Mouse (Mus musculus) liver, embryonic 12.5 days (tissue): Measurements from ENCODE around the gene Tbc1d22a. TPM values are rescaled to one million over a fixed set of nuclear protein-coding genes. Genes with fewer than 3 reads are reported as not detected.

ENCODE experiments used
- ATAC-seq: fragments of 200-750 bp; cut with Nextera tagmentation; 2 replicates; pipeline ENCODE4 v1.8.0; 2017; ENCODE audit warnings: moderate number of reproducible peaks, mild to moderate bottlenecking, moderate library complexity
- H3K27ac ChIP-seq: fragments of 300-500 bp; sonication (generic); 2 replicates; pipeline ENCODE4 v1.5.1; 2016; ENCODE audit warnings: mild to moderate bottlenecking
- H3K27me3 ChIP-seq: fragments of 300-500 bp; sonication (generic); replicated peaks from 2 replicates; pipeline ENCODE4 v1.6.1; 2016; ENCODE audit warnings: mild to moderate bottlenecking, moderate library complexity
- H3K36me3 ChIP-seq: fragments of 300-500 bp; sonication (generic); 2 replicates; pipeline ENCODE4 v1.6.1; 2016; ENCODE audit warnings: mild to moderate bottlenecking, moderate library complexity
- H3K4me1 ChIP-seq: fragments of 300-500 bp; sonication (generic); 2 replicates; pipeline ENCODE4 v1.6.1; 2016
- H3K4me2 ChIP-seq: fragments of 300-500 bp; sonication (generic); 2 replicates; pipeline ENCODE4 v1.6.1; 2016; ENCODE audit warnings: mild to moderate bottlenecking, moderate library complexity
- H3K4me3 ChIP-seq: fragments of 300-500 bp; sonication (generic); 2 replicates; pipeline ENCODE4 v1.5.1; 2016; ENCODE audit warnings: mild to moderate bottlenecking, moderate library complexity
- H3K9ac ChIP-seq: fragments of 300-500 bp; sonication (generic); 2 replicates; pipeline ENCODE4 v1.6.1; 2016; ENCODE audit warnings: mild to moderate bottlenecking, moderate library complexity
- H3K9me3 ChIP-seq: fragments of 300-500 bp; sonication (generic); replicated peaks from 2 replicates; pipeline ENCODE4 v1.6.1; 2016; ENCODE audit warnings: mild to moderate bottlenecking, moderate library complexity
- WGBS: fragments of 180-500 bp; shearing (Covaris S2); methylation state at CpG from one replicate; pipeline ENCODE4 v1.1.7; 2016; ENCODE audit not compliant: insufficient replicate concordance; 5-methylcytosine and 5-hydroxymethylcytosine counted together
- polyA plus RNA-seq: library from polyadenylated mRNA; unstranded; fragments of >200 nt; fragmentation: Nextera tagmentation; extraction: Ambion mirVana; gene quantifications from 2 replicates; pipeline ENCODE4 v1.2.1, GENCODE M21; 2016

Tbc1d22a gene
- polyA plus RNA-seq, 1 experiment from 2014 or later = 9.2 TPM

DNA sequence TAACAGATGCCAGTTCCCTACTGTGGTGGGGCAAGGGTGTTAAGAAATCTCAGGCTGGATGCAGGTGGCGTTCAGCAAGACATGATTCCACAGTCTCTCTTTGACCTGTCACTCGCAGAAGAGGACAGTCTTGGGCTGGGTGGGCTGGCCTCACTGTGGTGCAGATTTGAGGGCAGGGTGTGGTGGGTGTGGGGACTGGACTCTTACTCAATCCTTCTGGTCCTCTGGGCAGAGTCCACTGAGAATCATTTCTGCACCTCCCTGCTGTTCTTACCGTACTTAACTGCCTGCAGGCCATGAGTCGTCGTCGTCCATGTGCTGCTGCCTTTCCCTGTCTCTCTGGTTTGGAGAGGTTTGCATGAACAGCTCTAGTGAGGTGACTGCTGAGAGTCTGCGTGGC, 61.5 kb downstream of the Tbc1d22a start:
- 74% methylated on average over 7 of the region's 7 CpGs for WGBS
- Histone ChIP-seq H3K9me3 (no peaks in the 10 kb centered on the region), H3K4me1 (peaks cover 2% of the 10 kb centered on the region), H3K27me3 (no peaks in the 10 kb centered on the region), H3K4me3 (no peak overlapping the region), H3K4me2 (no peak overlapping the region), H3K9ac (no peak overlapping the region), H3K36me3 (no peaks in the 10 kb centered on the region), H3K27ac (no peak overlapping the region)
- no peak for ATAC-seq

DNA sequence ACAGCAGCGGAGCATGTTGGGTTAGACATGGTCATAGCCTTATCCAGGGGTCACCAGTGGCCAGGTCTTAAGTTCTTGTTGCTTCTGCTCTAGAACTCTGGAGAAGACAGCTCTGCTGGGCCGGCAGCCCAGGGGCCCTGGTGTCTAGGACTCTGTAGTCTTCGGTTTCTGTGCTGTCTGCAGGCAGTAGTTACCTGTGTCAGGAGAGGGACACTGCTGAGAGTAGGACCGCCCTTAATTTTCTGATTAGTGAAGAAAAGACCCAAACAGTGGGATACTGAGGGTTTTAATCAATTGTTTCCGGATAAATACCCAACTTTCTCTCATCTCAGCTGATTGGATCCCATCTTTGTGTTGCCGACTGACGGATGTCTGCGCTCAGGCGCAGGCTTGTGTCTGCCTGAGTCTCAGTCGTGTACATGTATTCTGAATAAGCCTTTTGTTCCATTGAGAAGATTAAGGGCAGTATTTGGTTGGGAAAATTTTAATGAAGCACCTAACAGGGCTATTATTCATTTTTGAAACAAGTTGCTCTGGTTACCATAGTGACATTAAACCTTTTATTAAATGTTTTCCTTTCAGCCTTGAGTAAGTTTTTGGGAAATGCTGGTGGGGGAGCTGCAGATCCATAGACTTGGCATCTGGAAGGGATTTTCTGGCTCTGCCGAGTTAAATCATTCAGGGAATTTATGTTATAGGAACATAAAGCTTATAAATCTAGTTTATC, 62.4 kb downstream of the Tbc1d22a start:
- Histone ChIP-seq H3K9ac (no peak overlapping the region), H3K27ac (no peak overlapping the region), H3K4me1 (peaks cover 9% of the 10 kb centered on the region), H3K9me3 (no peaks in the 10 kb centered on the region), H3K4me3 (no peak overlapping the region), H3K36me3 (no peaks in the 10 kb centered on the region), H3K27me3 (no peaks in the 10 kb centered on the region), H3K4me2 (no peak overlapping the region)
- no peak for ATAC-seq
- 76% methylated on average over 11 of the region's 11 CpGs for WGBS

DNA sequence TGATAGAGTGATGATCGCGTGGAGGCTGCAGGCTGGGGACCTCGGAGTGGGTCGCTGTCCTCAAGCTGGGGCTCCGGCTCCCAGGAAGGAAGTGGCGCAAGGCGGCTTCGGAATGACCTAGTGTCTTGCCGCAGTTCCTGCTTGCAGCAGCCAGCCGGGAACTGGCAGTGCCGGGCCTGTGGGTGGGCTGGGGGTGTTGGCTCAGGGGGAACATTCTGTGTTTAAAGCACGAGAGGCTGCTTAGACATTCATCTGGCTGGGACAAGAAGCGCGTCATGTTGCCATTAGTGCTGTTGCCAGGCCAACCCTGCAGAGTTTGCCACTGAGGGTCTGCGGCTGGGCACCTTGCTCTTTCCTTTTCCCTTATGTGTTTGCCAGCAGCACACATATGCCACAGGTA, 63.2 kb downstream of the Tbc1d22a start:
- Histone ChIP-seq H3K27ac (no peak overlapping the region), H3K36me3 (no peaks in the 10 kb centered on the region), H3K9me3 (no peaks in the 10 kb centered on the region), H3K4me1 (peaks cover 9% of the 10 kb centered on the region), H3K27me3 (no peaks in the 10 kb centered on the region), H3K4me3 (no peak overlapping the region), H3K9ac (no peak overlapping the region), H3K4me2 (no peak overlapping the region)
- ATAC-seq = no peak
- 71% methylated on average over 14 of the region's 15 CpGs for WGBS

DNA sequence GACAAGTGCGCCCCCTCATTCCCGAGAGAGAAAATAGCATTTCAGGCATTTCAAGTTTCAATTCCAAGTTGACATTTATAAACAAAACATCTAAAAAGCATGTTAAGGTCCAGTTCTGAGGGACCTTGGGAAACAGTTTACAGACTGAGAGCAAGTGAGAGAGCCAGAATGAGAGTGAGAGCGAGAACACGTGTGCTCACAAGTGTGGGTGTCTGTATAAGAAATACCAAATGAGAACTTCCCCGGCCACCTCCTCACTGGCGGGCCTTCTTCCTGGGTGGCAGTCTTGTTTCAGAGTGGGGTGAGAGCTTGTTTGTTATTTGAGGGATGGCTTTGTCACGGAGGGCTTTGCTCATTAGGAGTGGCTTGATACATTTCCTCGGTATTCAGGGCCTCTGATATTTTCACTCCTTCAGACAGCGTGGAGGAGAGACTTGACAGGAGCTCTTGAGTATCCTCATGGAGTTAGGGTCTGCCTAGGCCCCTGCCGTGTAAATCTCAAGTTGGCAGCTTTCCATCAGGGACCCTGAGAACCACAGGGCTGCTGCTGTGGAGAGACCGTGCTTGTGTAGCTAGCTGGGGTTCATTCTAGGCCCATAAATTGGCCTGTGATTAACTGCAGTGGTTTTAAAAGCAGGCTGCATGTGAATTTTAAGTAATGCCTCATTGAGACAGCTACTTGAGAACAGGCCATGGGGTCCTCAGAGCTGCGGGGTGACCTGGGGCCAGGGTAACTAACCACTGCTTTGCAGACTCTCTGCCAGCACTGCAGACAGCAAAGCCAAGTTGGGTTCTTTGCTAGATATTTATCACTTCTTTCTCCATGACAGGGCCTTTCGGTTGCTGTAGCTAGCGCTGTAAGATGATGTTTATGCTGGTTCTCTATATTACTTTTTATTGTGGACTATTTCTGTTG, 65.1 kb downstream of the Tbc1d22a start:
- Histone ChIP-seq H3K9me3 (no peaks in the 10 kb centered on the region), H3K4me1 (peaks cover 9% of the 10 kb centered on the region), H3K9ac (no peak overlapping the region), H3K4me2 (no peak overlapping the region), H3K27ac (no peak overlapping the region), H3K27me3 (no peaks in the 10 kb centered on the region), H3K36me3 (no peaks in the 10 kb centered on the region), H3K4me3 (no peak overlapping the region)
- no peak for ATAC-seq
- 77% methylated on average over 14 of the region's 14 CpGs for WGBS

DNA sequence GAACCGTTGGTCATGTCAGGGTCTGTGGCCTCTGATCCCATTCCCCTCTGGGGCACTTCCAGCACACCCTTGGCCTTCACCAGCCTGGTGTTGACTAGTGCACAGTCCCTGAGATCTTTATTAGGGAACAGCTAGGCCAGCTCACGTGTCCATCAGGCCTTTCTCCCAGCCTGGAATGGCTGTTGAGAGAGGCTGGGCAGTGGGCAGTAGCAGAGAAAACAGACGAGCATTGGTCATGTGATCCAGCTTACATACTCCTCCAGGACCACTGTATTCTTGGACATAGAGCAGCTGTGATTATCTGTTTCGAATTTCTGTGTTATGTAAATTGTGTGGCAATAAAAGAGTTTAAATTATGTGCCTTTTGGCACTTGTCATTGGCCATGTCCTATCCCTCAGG, 65.9 kb downstream of the Tbc1d22a start:
- Histone ChIP-seq H3K4me2 (no peak overlapping the region), H3K27ac (no peak overlapping the region), H3K36me3 (no peaks in the 10 kb centered on the region), H3K9ac (no peak overlapping the region), H3K27me3 (no peaks in the 10 kb centered on the region), H3K4me1 (peaks cover 9% of the 10 kb centered on the region), H3K4me3 (no peak overlapping the region), H3K9me3 (no peaks in the 10 kb centered on the region)
- WGBS = 60% methylated on average over 4 of the region's 4 CpGs
- ATAC-seq = no peak

DNA sequence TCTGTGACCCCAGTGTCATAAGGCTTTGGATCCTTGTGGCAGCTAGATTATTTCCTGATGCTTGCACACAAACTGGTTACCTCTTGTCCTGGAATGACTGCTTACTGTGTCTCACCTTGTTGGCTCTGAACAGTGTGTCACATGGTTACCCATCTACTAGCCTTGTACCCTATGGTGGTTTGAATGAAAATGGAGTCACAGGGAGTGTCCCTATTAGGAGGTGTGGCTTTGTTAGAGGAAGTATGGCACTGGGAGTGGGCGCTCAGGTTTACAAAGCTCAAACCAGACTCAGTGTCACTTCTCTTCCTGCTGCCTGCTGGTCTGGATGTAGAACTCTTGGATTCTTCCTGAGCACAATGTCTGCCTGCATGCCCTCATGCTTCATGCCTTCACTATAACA, 69.0 kb downstream of the Tbc1d22a start:
- Histone ChIP-seq H3K4me1 (peaks cover 9% of the 10 kb centered on the region), H3K4me2 (no peak overlapping the region), H3K27me3 (no peaks in the 10 kb centered on the region), H3K36me3 (no peaks in the 10 kb centered on the region), H3K27ac (no peak overlapping the region), H3K9me3 (no peaks in the 10 kb centered on the region), H3K9ac (no peak overlapping the region), H3K4me3 (no peak overlapping the region)
- WGBS = 67% methylated on average over 1 of the region's 1 CpGs
- no peak for ATAC-seq

DNA sequence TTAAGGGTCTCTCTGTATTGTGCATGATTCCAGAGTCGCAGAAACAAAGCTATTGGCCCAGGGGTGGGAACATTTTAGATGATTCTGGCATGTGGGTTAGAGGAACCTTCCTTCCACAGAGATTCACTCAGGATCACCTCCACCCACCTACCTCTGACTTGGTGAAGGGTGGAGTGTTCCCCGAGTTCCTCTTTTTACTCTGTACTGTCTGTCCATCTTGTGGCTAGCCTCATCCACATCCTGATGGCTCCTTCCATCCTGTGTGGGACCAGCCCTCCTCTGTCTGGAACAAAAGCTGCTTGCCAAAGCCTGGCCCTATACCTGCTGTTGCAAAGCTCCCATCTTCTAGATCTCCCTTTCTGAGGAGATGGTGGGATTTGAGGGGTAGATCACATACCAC, 71.0 kb downstream of the Tbc1d22a start:
- WGBS = 41% methylated on average over 2 of the region's 2 CpGs
- H3K27ac ChIP-seq = no peak overlapping the region

DNA sequence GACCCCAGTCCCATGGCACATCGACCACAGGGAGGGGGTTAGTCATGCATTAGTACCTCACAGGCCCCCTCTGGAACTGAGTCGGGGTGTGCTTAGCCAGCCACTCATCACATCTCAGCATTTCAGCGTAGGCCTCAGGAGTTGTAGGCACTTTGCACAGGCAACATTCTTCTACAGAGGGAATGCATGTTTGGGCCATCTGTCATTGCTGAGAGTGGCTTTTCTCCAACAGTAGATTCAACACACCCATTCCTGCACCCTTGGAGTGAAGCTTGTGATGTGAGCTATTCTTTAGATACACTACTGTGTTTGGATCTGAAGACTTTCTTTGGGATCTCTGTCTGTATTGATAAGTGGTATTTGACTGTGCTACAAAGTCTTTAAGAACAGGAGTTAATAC, 75.8 kb downstream of the Tbc1d22a start:
- peaks cover 11% of the 10 kb centered on the region; the same call in 1 of the 2 replicates for H3K4me1 ChIP-seq
- H3K9ac ChIP-seq = no peak overlapping the region
- no peaks in the 10 kb centered on the region for H3K27me3 ChIP-seq
- no peak overlapping the region for H3K4me2 ChIP-seq
- 61% methylated on average over 3 of the region's 3 CpGs for WGBS
- H3K9me3 ChIP-seq = no peaks in the 10 kb centered on the region
- no peak overlapping the region for H3K4me3 ChIP-seq
- H3K27ac ChIP-seq = no peak overlapping the region
- no peak for ATAC-seq
- no peaks in the 10 kb centered on the region for H3K36me3 ChIP-seq

More for the DNA sequence above, 71.0 kb downstream of the Tbc1d22a start:
- Histone ChIP-seq H3K36me3 (no peaks in the 10 kb centered on the region), H3K4me2 (no peak overlapping the region), H3K9ac (no peak overlapping the region), H3K27me3 (no peaks in the 10 kb centered on the region), H3K9me3 (no peaks in the 10 kb centered on the region), H3K4me3 (no peak overlapping the region), H3K4me1 (peaks cover 9% of the 10 kb centered on the region)
- ATAC-seq = no peak

DNA sequence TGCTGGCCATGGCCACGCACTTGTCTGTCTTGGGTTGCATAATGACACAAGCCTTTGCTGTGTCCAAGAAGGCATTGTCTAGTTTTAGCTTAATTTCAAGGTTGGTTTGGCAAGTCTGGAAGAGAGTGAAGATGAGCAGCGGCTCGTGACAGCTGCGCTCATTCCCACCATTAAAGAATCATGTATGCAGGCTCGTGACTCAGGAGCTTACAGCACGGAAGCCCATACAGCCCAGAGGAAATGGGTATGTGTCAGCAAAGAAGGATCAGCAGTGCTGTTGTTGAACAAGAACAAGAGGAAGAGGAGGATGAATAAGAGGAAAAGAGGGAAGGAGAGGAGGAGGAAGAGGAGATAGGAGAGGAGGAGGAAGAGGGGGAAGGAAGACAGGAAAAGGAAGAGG, 78.0 kb downstream of the Tbc1d22a start:
- Histone ChIP-seq H3K36me3 (no peaks in the 10 kb centered on the region), H3K4me1 (peaks cover 18% of the 10 kb centered on the region), H3K27ac (no peak overlapping the region), H3K4me3 (no peak overlapping the region), H3K9ac (no peak overlapping the region), H3K4me2 (no peak overlapping the region), H3K9me3 (no peaks in the 10 kb centered on the region), H3K27me3 (no peaks in the 10 kb centered on the region)
- WGBS = 72% methylated on average over 6 of the region's 6 CpGs
- ATAC-seq = no peak

DNA sequence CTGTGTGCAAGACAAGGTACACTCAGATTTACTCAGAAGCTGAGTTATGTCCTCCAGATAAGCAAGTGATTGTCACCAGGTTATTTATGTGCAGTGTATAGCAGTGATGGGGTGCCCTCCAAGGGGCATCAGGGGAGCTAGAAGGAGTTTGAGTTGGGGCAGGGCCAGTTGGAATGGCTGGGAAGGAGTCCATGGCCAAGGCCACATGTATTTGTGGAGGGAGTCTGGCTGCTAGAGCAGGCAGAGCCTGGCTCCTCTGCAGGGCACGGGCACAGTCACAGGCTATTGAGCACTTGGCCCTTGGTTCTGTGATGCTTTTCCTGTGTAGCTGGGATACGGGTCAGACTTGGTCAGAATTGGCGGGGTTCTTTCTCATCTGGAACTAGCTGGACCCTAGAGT, 80.2 kb downstream of the Tbc1d22a start:
- Histone ChIP-seq H3K4me2 (no peak overlapping the region), H3K9ac (no peak overlapping the region), H3K4me3 (no peak overlapping the region), H3K4me1 (peaks cover 18% of the 10 kb centered on the region), H3K27me3 (no peaks in the 10 kb centered on the region), H3K9me3 (no peaks in the 10 kb centered on the region), H3K36me3 (no peaks in the 10 kb centered on the region), H3K27ac (no peak overlapping the region)
- no peak for ATAC-seq
- 59% methylated on average over 3 of the region's 3 CpGs for WGBS

DNA sequence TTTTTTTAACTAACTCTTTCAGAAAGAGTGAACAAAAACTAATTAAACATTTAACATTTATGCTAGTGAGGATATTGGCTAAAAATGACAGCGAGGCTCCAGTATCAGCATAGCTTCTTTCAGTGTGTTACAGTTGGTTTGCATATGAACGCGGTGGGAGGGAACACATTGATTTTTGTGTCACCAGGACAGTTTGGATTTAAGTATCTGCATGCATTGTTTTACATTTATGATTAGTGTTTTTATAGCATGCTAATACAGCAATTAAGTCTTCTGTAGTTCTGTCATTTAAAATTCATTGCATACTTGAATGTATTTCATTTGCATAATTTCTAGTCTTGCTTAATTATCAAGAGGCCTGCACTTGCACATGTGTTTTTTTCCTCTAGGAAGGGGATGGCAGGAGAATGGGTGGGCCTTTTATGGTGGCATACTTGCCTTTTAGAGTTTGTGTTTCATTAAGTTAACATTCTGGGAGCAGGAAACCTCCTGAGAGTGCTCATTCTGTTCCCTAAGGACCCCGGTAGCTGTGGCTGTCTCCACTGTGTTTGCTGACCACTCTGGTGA, 81.5 kb downstream of the Tbc1d22a start:
- Histone ChIP-seq H3K27ac (no peak overlapping the region), H3K9me3 (no peaks in the 10 kb centered on the region), H3K4me2 (no peak overlapping the region), H3K4me1 (peaks cover 13% of the 10 kb centered on the region), H3K9ac (no peak overlapping the region), H3K36me3 (no peaks in the 10 kb centered on the region), H3K27me3 (no peaks in the 10 kb centered on the region), H3K4me3 (no peak overlapping the region)
- WGBS = 78% methylated on average over 4 of the region's 4 CpGs
- ATAC-seq = no peak

DNA sequence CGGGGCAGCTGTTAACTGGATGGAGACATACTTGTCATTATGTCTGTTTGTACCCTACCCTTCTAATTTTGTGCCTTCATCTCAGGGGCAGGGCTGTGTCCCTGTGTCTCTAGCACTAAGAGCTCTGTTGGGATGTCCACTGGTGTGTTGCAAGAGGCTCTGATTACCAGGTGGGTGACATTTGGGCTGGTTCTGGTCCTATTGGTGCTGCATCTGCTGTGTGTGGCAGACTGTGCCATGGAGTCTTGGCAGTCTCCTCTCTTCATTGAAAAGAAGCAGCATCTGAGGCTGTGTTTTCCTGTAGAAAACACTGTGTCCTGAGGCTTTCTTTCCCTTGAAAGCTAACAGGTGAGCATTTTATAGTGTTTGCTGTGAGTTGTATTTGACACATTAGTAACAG, 83.0 kb downstream of the Tbc1d22a start:
- H3K9ac ChIP-seq = no peak overlapping the region
- H3K4me2 ChIP-seq = no peak overlapping the region
- H3K9me3 ChIP-seq = no peaks in the 10 kb centered on the region
- no peak overlapping the region for H3K27ac ChIP-seq
- 88% methylated on average over 1 of the region's 1 CpGs for WGBS
- H3K4me1 ChIP-seq = peaks cover 7% of the 10 kb centered on the region
- H3K27me3 ChIP-seq = no peaks in the 10 kb centered on the region
- ATAC-seq = no peak
- no peaks in the 10 kb centered on the region for H3K36me3 ChIP-seq
- H3K4me3 ChIP-seq = no peak overlapping the region
